Mouse (Mus musculus) Patski (cell line): ENCODE measurements around the gene Pan2. TPM values are rescaled to one million over a fixed set of nuclear protein-coding genes. Genes with fewer than 3 reads are reported as not detected.

Source experiments
- ATAC-seq: fragments of 100-300 bp; one replicate; pipeline ENCODE4 v1.8.0; 2021
- CTCF ChIA-PET: fragments of 350-600 bp; sonication (Branson Sonifier 250); formaldehyde crosslinking; loops from one replicate; lab custom pipeline; 2022; ENCODE audit warnings: inconsistent platforms; lab: Charles Lee
- POLR2A ChIA-PET: fragments of 350-600 bp; sonication (Branson Sonifier 250); formaldehyde crosslinking; loops from one replicate; lab custom pipeline; 2022; ENCODE audit warnings: antibody characterized with exemption, inconsistent platforms; lab: Charles Lee
- DNase-seq: peaks from one replicate; pipeline ENCODE4 v3.0.0-alpha.2; 2011; ENCODE audit warnings: low read depth, low spot score
- H3K27me3 ChIP-seq: fragments of 371-371 bp; one replicate; pipeline ENCODE4 v1.5.1; 2021
- CTCF ChIP-seq: fragments of 100-300 bp; IDR thresholded peaks from one replicate; pipeline ENCODE4 v1.5.1; 2021
- in situ Hi-C: fragments of 300-500 bp; cut with MboI; formaldehyde crosslinking; loops from 3 replicates; pipeline ENCODE4 v1.11.1; 2018; ENCODE audit warnings: low pct_unique_long_range_greater_than_20kb, mixed read lengths
- polyA plus RNA-seq: library from polyadenylated mRNA; unstranded; gene quantifications from one replicate; pipeline ENCODE4 v1.2.3, GENCODE M21; 2021

Pan2 gene
- polyA plus RNA-seq, 1 experiment from 2014 or later = 20.3 TPM

DNA sequence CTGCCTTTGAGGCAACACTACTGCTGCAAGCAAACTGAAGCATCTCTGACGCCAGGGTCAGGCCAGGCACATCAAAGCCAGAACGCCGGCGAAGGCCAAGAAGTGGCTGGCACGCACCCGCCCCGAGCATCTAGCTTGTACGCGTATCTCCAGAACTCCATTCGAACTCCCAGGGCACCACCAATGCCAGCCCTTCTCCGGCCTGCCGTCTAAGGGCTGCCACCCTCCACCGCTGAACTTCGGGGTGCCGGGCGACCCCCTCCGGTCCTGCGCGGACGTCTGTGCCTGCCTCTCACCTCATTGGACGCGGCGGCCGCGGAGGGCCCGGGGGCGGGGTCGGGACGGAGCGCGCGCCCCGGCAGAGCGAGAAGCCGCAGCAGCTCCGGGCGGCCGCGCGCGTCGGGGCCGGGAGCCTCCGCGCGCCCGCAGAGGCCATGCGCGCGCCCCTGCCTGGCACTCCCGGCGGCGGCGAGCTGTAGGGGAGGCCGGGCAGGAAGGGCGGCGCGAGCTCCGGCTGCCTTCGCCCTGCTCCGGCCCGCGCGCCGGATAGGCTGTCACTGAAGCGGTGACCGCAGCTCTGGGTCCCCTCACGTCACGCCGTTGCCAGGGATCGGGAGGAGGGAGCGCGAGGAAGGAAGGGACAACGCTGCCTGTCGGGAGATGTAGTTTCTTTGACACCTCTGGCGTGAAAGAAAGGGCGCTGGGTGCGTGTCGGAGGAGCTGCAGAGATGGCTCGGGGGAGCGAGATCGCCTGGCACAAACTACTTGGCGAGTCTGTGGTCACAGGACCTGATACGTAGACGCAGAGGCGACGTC is 65.5 kb downstream of the Pan2 start, which contains the start of gene Coq10a:
Gene Coq10a (minus strand): TSS at position 596 of the 816 bp plus-strand sequence.
- in situ Hi-C loops = loop anchor here (5.0 kb wide), 1 partner anchor 89 kb away; the partner anchor contains the start of gene Smarcc2
- TF ChIP-seq CTCF = no peak
- DNase-seq (no peak), ATAC-seq (peak; percentile 91)
- CTCF ChIA-PET = interaction anchor here (0.9 to 3.8 kb wide), 5 partner anchors 9 to 43 kb away, joined by 3 to 17 read pairs (median 4); partner anchors contain the start of genes Ankrd52, Nabp2 and Rnf41
- POLR2A ChIA-PET = interaction anchor here (1.0 to 4.1 kb wide), 4 partner anchors 9 to 43 kb away, joined by 3 to 17 read pairs (median 8); partner anchors contain the start of genes Ankrd52, Cs, Nabp2 and Rnf41
- H3K27me3 ChIP-seq = no peaks in the 10 kb centered on the region

DNA sequence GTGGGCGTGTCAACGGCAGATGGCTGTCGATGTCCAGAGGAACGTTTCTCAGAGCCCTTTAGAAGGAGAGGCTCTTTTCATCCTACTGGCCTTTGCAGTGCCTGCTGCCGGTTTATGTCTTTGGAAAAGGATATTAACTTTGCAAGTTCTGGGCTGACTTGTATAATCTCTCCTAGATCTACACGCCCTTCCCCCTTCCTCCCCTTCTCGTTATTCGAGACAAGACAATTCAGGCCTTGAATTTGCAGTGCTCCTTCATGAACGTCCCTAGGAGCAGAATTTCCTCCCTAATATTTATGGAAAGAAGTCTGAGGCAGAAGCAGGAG is 66.0 kb downstream of the Pan2 start:
- ATAC-seq = no peak
- in situ Hi-C loops = loop anchor here (5.0 kb wide), 1 partner anchor 88 kb away; the partner anchor contains the start of gene Smarcc2
- no peak for DNase-seq
- ChIA-PET CTCF (interaction anchor here (0.9 to 3.8 kb wide), 4 partner anchors 8 to 42 kb away, joined by 3 to 17 read pairs (median 4); partner anchors contain the start of genes Ankrd52, Nabp2 and Rnf41), POLR2A (interaction anchor here (2.2 to 4.1 kb wide), 3 partner anchors 8 to 42 kb away, joined by 7 to 17 read pairs (median 9); partner anchors contain the start of genes Ankrd52, Cs, Nabp2 and Rnf41)
- TF ChIP-seq CTCF = no peak
- no peaks in the 10 kb centered on the region for H3K27me3 ChIP-seq

DNA sequence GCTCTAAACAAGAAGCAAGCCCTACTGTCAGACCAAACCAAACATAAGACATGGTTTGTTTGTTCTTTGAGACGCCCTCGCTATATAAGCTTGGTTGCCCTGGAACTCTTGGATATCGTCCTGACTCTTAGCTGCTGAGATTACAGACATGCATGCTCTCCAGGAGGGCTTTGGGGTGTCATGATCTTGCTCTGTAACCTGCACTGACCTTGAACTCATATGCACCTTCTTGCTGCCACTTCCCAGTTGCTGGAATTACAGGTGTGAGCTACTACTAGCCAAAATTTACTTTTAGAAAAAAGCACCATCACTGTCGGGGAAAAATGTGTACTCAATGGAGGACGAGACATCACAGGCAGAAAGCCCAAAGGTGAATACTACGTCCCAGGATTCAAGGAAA is 66.5 kb downstream of the Pan2 start:
- H3K27me3 ChIP-seq = no peaks in the 10 kb centered on the region
- ChIA-PET CTCF (interaction anchor here (1.6 to 3.8 kb wide), 2 partner anchors 10 kb away, joined by 3 to 17 read pairs; no protein-coding TSS in a partner anchor), POLR2A (interaction anchor here (2.2 to 4.1 kb wide), 3 partner anchors 8 to 42 kb away, joined by 7 to 17 read pairs (median 9); partner anchors contain the start of genes Ankrd52, Cs, Nabp2 and Rnf41)
- no peak for DNase-seq
- no peak for ATAC-seq
- in situ Hi-C loops = loop anchor here (5.0 kb wide), 1 partner anchor 88 kb away; the partner anchor contains the start of gene Smarcc2
- TF ChIP-seq CTCF = no peak

DNA sequence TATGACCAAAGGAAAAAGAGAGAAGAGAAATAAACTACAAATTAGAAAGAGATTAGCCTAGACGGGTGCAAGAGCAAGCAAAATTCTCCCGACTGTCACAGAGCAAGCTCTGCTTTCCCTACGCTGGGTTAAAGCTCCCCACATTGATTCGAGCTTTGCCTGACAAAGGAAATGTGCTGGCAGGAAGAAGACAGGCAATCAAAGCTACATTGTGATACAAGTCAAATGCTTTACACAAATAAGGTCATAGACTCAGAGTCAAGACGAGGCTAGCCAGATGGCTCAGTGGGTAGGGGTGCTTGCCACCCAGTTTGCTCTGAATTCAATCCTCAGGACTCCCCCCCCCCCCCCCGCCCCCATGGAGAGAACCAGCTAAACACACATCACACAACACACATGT is 66.9 kb downstream of the Pan2 start:
- no peak for TF ChIP-seq CTCF
- ATAC-seq = no peak
- in situ Hi-C loops = no loop called here
- DNase-seq = no peak
- POLR2A ChIA-PET = interaction anchor here (2.2 to 4.1 kb wide), 3 partner anchors 7 to 41 kb away, joined by 7 to 17 read pairs (median 9); partner anchors contain the start of genes Ankrd52, Cs, Nabp2 and Rnf41
- H3K27me3 ChIP-seq = no peaks in the 10 kb centered on the region
- CTCF ChIA-PET = interaction anchor here (0.9 to 1.6 kb wide), 2 partner anchors 8 to 9 kb away, joined by 3 read pairs; no protein-coding TSS in a partner anchor

DNA sequence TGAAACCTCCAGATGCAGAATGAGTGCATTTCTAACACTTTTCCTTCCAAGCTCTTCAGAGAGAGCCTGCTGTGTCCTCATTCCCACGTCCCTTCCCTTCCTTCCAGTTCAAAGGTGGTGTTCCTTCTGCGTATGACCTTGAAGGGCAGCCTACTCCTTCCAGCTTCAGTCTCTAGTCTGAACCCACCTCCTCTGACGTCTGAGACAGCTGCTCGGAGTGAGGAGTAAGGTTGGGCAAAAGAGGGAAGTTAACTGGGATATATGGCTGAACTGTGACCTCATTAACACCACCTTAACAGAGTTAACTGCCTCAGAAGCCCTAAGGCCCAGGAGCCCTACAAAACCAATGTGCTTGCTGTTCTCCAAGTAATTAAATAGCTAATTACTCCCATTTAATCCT is 67.5 kb downstream of the Pan2 start:
- ChIA-PET POLR2A (no interaction called here), CTCF (interaction anchor here (0.9 kb wide), 1 partner anchor 9 kb away, joined by 3 read pairs; no protein-coding TSS in a partner anchor)
- no peak for ATAC-seq
- in situ Hi-C loops = no loop called here
- H3K27me3 ChIP-seq = no peaks in the 10 kb centered on the region
- DNase-seq = no peak
- no peak for TF ChIP-seq CTCF

Other genes with a start within 250 kb of the Pan2 start
- gene Ptges3, start 244.4 kb upstream of the Pan2 start, polyA plus RNA-seq = 141 TPM
- 2,546 TPM for gene Atp5b, start 220.1 kb upstream of the Pan2 start, polyA plus RNA-seq
- gene Baz2a, start 211.8 kb upstream of the Pan2 start, polyA plus RNA-seq = 45.8 TPM
- 74.2 TPM for gene Rbms2, start 123.0 kb upstream of the Pan2 start, polyA plus RNA-seq
- gene Gls2, start 108.9 kb upstream of the Pan2 start, polyA plus RNA-seq = 1.6 TPM
- 13.8 TPM for gene Spryd4, start 91.5 kb upstream of the Pan2 start, polyA plus RNA-seq
- 0.04 TPM for gene Mip, start 77.5 kb upstream of the Pan2 start, polyA plus RNA-seq
- 17.5 TPM for gene Timeless, start 71.3 kb upstream of the Pan2 start, polyA plus RNA-seq
- 1.4 TPM for gene Apon, start 49.2 kb upstream of the Pan2 start, polyA plus RNA-seq
- gene Apof, start 34.7 kb upstream of the Pan2 start, polyA plus RNA-seq = 0.10 TPM
- gene Stat2, start 32.8 kb upstream of the Pan2 start, polyA plus RNA-seq = 29.5 TPM
- gene Il23a, start 4.6 kb upstream of the Pan2 start, polyA plus RNA-seq = 0.04 TPM
- 200 TPM for gene Cnpy2, start 19.1 kb downstream of the Pan2 start, polyA plus RNA-seq
- 279 TPM for gene Cs, start 34.4 kb downstream of the Pan2 start, polyA plus RNA-seq
- 34.5 TPM for gene Coq10a, start 65.7 kb downstream of the Pan2 start, polyA plus RNA-seq
- 55.9 TPM for gene Ankrd52, start 73.8 kb downstream of the Pan2 start, polyA plus RNA-seq
- 0.12 TPM for gene Slc39a5, start 97.9 kb downstream of the Pan2 start, polyA plus RNA-seq
- 85.0 TPM for gene Nabp2, start 108.2 kb downstream of the Pan2 start, polyA plus RNA-seq
- 43.3 TPM for gene Rnf41, start 108.3 kb downstream of the Pan2 start, polyA plus RNA-seq
- 102 TPM for gene Smarcc2, start 155.9 kb downstream of the Pan2 start, polyA plus RNA-seq
- 1,994 TPM for gene Myl6, start 190.8 kb downstream of the Pan2 start, polyA plus RNA-seq
- 54.1 TPM for gene Myl6b, start 195.3 kb downstream of the Pan2 start, polyA plus RNA-seq
- 75.8 TPM for gene Esyt1, start 222.5 kb downstream of the Pan2 start, polyA plus RNA-seq
- gene Zc3h10, start 244.4 kb downstream of the Pan2 start, polyA plus RNA-seq = 16.8 TPM
- gene Rpl41, start 246.0 kb downstream of the Pan2 start, polyA plus RNA-seq = 1,532 TPM